Mouse (Mus musculus) layer of hippocampus, adult 8-10 months (tissue): ENCODE data around the gene Ssr4. TPM values are rescaled to one million over a fixed set of nuclear protein-coding genes. Genes with fewer than 3 reads are reported as not detected.

Source experiments
- DNase-seq, 2 experiments: peaks; one replicate each; pipeline ENCODE4 v3.0.0; 2022; ENCODE audit warnings: low spot score in 2 of 2
- total RNA-seq, 4 experiments: library from RNA; stranded (reverse); gene quantifications; 2 replicates each; pipeline ENCODE4 v1.2.4; 2022

Gene Ssr4
- total RNA-seq, 4 experiments from 2014 or later, result 87.5 to 127 (median 98.2) TPM

DNA sequence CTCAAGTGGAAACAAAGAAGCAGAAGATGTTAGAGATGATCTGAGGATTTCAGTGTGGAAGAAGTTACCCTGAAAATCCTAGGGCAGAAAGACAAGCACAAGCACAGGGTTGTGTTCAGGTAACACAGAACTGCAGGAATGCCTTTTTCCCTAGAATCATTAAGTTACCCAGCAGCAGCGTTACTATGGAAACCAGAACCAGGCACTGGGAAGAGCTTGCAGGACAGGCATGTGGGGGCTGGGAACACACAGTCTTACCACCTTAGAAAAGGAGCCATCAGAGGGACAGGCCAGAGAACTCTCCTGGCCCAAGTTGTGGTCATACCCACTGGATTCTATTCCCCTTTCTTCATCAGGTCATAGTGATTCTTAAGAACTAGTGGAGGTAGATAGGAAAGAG, 19.0 kb downstream of the Ssr4 start:
- DNase-seq, result no peak

DNA sequence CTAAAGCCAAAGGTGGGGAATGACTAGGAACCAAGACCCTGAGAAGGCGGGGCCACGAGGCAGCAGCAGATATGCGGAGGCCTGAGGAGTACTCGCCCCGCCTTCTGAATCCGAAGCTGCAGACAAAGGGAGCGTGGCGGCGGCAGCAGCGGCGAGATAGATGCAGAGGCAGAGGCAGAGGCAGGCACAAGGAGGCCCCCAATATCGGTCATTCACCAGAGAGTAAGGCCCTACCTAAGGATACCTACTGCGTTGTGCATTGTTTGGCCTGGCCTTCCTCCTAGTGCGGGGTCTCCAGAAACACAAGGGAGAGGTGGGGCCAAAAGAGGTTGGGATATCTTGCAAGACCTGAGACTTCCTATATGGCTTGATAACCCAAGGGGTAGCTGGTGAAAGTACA, 28.2 kb downstream of the Ssr4 start:
- DNase-seq, result no peak

DNA sequence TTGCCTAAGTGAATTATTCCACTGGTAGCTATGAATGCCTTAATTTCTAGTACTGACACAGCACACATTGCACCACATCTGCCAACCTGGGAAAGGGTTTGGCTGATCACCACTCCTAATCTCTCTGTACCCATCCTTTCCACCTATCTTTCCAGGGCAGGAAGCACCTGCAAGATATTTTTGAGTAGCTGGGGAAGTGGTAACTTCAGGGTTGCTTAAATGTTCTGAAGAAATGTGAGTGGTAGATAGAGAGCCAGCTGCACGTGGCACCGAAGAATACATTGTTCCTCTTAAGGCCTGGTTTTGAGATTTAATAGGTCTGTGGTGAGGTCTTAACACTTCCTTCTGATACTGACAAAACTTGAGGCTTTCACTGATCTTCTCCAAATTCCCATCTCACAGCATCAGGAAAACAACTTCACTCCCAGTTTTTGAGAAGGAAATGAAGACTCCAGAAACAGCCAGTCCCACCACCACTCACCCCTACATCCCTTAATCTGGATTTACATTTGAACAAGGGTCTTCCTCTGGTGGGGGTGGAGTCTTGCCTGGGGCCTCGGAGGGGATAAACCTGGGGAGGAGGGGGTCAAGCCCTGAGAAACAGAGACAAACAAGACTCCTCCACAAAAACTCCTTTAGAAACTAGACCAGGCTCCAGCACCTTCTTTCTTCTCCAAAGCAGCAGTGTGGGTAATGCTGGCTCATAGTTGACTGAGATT, 29.9 kb downstream of the Ssr4 start:
- DNase-seq, result no peak

DNA sequence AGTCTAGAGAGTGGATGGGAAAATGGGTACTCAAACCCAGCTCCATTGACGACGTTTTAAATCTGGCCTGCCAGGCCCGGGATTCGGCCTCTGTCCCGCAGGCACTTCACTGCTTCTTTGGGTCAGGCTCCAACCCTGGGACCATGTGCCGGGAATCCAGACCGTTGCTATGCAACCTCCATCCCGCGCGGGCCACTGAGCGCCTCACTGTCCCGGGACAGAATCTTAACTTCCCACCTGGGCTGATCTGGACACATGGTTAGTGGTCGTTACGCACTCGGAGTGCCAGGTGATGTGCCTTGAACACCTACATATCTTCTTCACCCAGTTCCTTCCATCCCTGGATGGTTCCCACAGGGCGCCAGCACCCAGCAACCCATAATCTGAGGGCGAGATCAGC, 36.9 kb downstream of the Ssr4 start:
- no peak for DNase-seq

DNA sequence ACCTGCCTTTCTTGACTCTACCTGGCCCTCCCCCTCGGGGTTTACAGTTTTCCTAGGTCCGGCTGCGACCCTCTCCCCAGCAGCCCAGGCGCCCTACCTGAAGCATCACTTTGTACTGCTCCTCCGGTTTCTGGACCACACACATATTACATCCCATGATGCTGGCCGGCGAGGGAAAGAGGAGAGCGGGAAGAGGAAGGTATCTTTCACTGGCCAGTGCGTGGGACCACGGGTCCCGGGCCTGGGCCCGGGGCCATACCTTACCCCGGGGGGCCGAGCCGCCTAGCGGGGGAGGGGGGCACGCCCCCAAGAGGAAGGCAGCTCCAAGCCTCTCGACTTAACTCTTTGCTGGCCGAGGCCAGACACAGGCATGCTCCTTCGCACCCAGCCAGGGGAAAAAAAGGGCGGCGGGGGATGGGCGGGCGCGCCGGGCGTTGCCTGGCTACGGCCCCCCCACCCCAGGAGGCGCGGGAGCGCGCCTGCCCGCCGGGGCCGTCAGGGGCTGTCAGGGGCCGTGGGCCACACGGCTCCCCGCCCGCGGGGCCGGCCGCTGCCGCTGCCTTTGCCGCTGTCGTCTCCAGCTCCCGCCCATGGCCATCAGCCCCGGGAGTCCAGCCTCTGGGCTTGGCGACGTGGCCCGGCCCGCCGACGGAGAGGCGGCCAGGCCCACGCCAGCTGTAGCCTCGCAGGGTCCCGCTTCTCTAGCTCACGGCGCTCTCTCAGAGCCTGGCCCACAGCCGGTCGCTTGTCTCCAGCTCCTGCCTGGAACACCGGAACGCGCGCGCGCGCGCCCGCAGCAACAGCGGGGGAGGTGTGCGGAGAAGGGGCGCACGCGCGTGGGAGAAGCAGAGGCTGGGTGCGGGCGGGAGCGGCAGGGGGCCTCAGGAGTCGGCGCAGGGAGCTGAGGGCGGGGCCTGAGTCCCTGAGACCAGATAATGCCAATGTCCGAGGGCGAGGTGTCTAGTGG, 37.6 kb downstream of the Ssr4 start, which contains the start of gene Pdzd4:
Gene Pdzd4 (minus strand): TSS at position 785 of the 967 bp plus-strand sequence.
- DNase-seq, result peak; percentile 14 to 35

DNA sequence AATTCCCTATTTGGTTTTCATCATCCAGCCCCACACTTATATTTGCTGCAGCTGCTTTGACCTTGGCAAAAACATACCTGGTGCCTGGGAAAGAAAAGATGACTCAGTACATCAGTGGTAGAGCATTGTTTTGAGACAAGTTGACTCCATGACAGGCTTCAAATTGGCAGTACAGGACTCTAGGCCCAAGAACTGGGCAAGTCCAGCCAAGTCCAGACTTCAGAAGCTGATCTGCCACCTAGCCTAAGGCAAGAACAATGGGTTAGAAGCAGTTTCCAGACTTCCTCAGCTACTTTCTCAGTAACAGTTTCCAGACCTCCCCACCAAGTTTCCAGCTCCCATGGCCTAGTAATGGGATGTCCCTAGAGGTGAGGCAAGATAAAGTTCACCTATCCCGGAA, 48.9 kb downstream of the Ssr4 start:
- no peak for DNase-seq

DNA sequence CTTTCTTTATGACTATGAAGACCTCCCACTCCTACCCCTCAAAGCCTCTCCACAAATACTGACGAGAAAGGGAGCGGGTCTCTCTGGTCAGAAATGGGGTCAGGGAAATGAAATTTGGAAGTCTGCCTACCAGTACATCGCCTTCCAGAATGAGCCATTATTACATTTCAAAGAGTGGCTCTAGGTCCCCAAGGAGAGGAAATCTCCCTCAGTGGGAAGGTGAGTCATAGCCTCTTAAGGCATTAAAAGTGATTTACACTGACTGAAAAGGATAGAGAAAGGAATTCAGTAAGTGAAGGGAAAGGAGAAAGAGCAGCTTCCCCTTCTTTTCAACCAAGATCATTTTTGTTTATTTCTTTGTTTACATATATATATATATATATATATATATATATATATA, 49.9 kb downstream of the Ssr4 start:
- DNase-seq, result no peak

Other genes starting within 250 kb of the Ssr4 start
- gene Dusp9, start 147.6 kb upstream of the Ssr4 start, total RNA-seq, result under 1 TPM; 0.28 to 0.58 (median 0.38) TPM
- gene Pnck, start 126.9 kb upstream of the Ssr4 start, total RNA-seq, result 100 to 1,000 TPM; 115 to 126 (median 117) TPM
- 100 to 1,000 TPM; 101 to 115 (median 108) TPM for gene Slc6a8, start 113.9 kb upstream of the Ssr4 start, total RNA-seq
- gene Bcap31, start 70.9 kb upstream of the Ssr4 start, total RNA-seq, result 10 to 100 TPM; 82.3 to 95.3 (median 86.5) TPM
- gene Abcd1, start 70.4 kb upstream of the Ssr4 start, total RNA-seq, result 10 to 100 TPM; 13.6 to 16.6 (median 15.1) TPM
- 10 to 100 TPM; 14.3 to 17.3 (median 15.5) TPM for gene Plxnb3, start 29.9 kb upstream of the Ssr4 start, total RNA-seq
- gene Srpk3, start 12.6 kb upstream of the Ssr4 start, total RNA-seq, result 10 to 100 TPM in 1 of 4 experiments, 1 to 10 TPM in 3; 7.5 to 10.4 (median 8.1) TPM
- gene Idh3g, start 131 bp upstream of the Ssr4 start, total RNA-seq, result 100 to 1,000 TPM; 200 to 214 (median 203) TPM
- 100 to 1,000 TPM in 1 of 4 experiments, 10 to 100 TPM in 3; 90.5 to 100 (median 95.6) TPM for gene Pdzd4, start 37.9 kb downstream of the Ssr4 start, total RNA-seq
- gene Avpr2, start 105.1 kb downstream of the Ssr4 start, total RNA-seq, result not detected
- gene L1cam, start 109.1 kb downstream of the Ssr4 start, total RNA-seq, result 100 to 1,000 TPM; 117 to 151 (median 128) TPM
- 1 to 10 TPM; 4.9 to 8.0 (median 6.0) TPM for gene Arhgap4, start 134.8 kb downstream of the Ssr4 start, total RNA-seq
- gene Naa10, start 134.9 kb downstream of the Ssr4 start, total RNA-seq, result 10 to 100 TPM; 64.7 to 73.9 (median 67.1) TPM
- gene Renbp, start 143.8 kb downstream of the Ssr4 start, total RNA-seq, result 10 to 100 TPM in 3 of 4 experiments, 1 to 10 TPM in 1; 4.9 to 20.0 (median 14.7) TPM
- 10 to 100 TPM; 72.7 to 77.3 (median 73.3) TPM for gene Hcfc1, start 179.3 kb downstream of the Ssr4 start, total RNA-seq
- gene Irak1, start 236.9 kb downstream of the Ssr4 start, total RNA-seq, result 10 to 100 TPM; 49.9 to 75.1 (median 63.7) TPM